In the genomic region with DNA sequence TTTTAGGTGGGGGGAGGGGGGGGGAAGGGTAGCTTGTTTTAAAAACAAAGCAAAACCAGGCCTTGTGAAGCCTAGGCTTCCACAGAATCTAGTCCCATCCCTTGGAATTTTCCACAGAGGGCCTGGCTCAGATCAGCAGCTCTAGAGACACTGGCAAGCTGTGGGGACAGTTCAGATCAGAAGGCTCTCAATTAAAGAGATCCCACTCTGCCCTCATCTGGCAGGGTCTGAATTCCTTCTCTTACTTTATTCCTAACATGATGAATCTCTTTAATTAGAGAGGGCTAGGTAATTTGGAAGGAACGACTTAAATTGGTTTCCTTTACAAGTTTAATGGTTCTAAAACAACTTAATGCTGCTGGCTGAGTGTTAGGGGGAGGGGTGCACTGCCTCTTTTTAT, we compare ENCODE assay signal across 11 mouse cellular contexts.
DNase-seq lines count a peak whose midpoint lies in the region; ATAC-seq lines count a peak whose summit lies in the region.
"Had no signal": no experiment of that assay in that cellular context is flagged by ENCODE, and none has a peak within 500 bp of the region (broad histone marks: within the 10 kb centered on the region; RNA-seq: fewer than 3 reads in every experiment).

No protein-coding gene starts in this region.

- H3K27me3 ChIP-seq in kidney, embryonic 14.5 days (ENCODE audit: control insufficient read depth, insufficient read depth, low read length) = no peaks in the 10 kb centered on the region
- H3K27me3 ChIP-seq: embryonic facial prominence, embryonic 12.5 days; lung, embryonic 15.5 days; neural tube, embryonic 13.5 days had no signal

- DNase-seq in adrenal gland, postnatal 10 days = peak; percentile 14
- DNase-seq in adrenal gland, adult 8-10 months = no peak
- DNase-seq in kidney, adult 11 months = peak; percentile 12
- peak; percentile 22 for DNase-seq in cerebellum, adult 11 months
- DNase-seq in kidney, adult 9 months = peak; percentile 20
- no peak for DNase-seq in urinary bladder, postnatal 4 days (ENCODE audit: low spot score in 2 of 2)
- no peak for DNase-seq in embryo, embryonic 11 days

- no peak overlapping the region for H3K9ac ChIP-seq in kidney, embryonic 14.5 days (ENCODE audit: low read depth, low read length)
- H3K9ac ChIP-seq: embryonic facial prominence, embryonic 12.5 days; lung, embryonic 15.5 days; neural tube, embryonic 13.5 days had no signal

- H3K4me3 ChIP-seq in kidney, embryonic 14.5 days (ENCODE audit: low read length) = no peak overlapping the region
- H3K4me3 ChIP-seq: embryonic facial prominence, embryonic 12.5 days; lung, embryonic 15.5 days; neural tube, embryonic 13.5 days had no signal

- no peaks in the 10 kb centered on the region for H3K4me1 ChIP-seq in kidney, embryonic 14.5 days (ENCODE audit: control insufficient read depth, insufficient read depth, low read length)
- H3K4me1 ChIP-seq: neural tube, embryonic 13.5 days had no signal

- H3K9me3 ChIP-seq in kidney, embryonic 14.5 days (ENCODE audit: control insufficient read depth, low read length) = no peaks in the 10 kb centered on the region
- H3K9me3 ChIP-seq: embryonic facial prominence, embryonic 12.5 days; lung, embryonic 15.5 days; neural tube, embryonic 13.5 days had no signal

- no peak for ATAC-seq in kidney, embryonic 14.5 days (ENCODE audit: low FRiP score, low TSS enrichment)

- H3K27ac ChIP-seq in kidney, embryonic 14.5 days (ENCODE audit: low read depth, low read length) = no peak overlapping the region
- H3K27ac ChIP-seq: embryonic facial prominence, embryonic 12.5 days; lung, embryonic 15.5 days; neural tube, embryonic 13.5 days had no signal

- no peaks in the 10 kb centered on the region for H3K36me3 ChIP-seq in kidney, embryonic 14.5 days (ENCODE audit: control insufficient read depth, insufficient read depth, low read length)
- H3K36me3 ChIP-seq: embryonic facial prominence, embryonic 12.5 days; lung, embryonic 15.5 days; neural tube, embryonic 13.5 days had no signal

- H3K4me2 ChIP-seq in kidney, embryonic 14.5 days (replicated peaks; ENCODE audit: low read depth, low read length) = no peak overlapping the region
- H3K4me2 ChIP-seq: embryonic facial prominence, embryonic 12.5 days; lung, embryonic 15.5 days; neural tube, embryonic 13.5 days had no signal

- WGBS in kidney, embryonic 14.5 days = 3% methylated on average over 1 of the region's 1 CpGs

Comparison
In these comparisons a context has a peak if more than half of its experiments do, and no peak if none do; other contexts are left out.
1. DNase-seq: peak in adrenal gland, postnatal 10 days (single experiment), kidney, adult 11 months (single experiment), cerebellum, adult 11 months (single experiment) and kidney, adult 9 months (single experiment); none in adrenal gland, adult 8-10 months (single experiment), urinary bladder, postnatal 4 days (0 of 2) and embryo, embryonic 11 days (single experiment).